Mouse (Mus musculus): ENCODE data around the gene Myh7. TPM values are rescaled to one million over a fixed set of nuclear protein-coding genes. Genes with fewer than 3 reads are reported as not detected.
"Not testable (repeated sequence)": the region's sequence is repeated elsewhere in the genome, so short reads cannot be mapped to it uniquely, and the experiment has no call there.

Gene Myh7
- 5.3 and 7.5 TPM in 2 replicates for polyA plus RNA-seq (2015; fragmentation: Nextera tagmentation; extraction: Ambion mirVana)

DNA sequence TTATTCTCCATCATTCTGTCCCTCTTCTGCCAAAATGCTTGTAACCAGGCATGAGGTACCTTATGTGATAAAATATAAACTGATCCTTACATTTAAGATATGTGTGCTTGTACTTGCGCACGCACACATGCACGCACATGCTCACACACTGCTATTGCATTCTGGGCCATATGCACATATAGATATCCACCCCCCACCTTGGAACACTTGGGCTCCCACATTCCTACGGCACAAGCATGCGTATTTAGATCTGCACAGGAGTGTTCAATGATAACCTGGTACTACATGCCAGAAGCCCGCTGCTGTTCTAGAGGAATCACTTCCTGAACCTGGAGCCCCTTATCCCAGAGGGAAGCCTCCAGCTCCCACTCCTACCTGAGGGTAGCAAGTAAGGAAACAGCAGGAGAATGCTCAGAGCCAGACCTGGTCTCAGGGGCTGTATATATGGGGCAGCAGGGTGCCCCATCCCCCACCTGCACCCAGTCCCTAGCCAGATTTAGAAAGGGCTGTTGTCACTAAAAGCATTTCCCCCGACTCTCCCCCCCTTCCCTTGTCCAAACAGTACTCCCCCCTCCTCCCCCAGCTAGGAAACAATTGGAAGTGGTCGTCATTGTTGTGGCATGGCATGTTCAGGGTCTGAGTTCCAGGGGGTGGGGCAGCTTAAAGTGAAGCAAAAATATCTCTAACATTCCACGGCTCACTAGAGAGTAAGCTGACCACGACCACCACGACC is at the start of gene Myh7:
TSS of gene Myh7 (minus strand) at position 491 of the 733 bp plus-strand sequence.
- H3K9me3 ChIP-seq: no peaks in the 10 kb centered on the region
- H3K36me3 ChIP-seq: no peaks in the 10 kb centered on the region
- H3K27ac ChIP-seq: peak within 1 kb of the TSS; percentile 31; the same call in 1 of the 2 replicates
- H3K4me3 ChIP-seq (replicated peaks): no peak within 1 kb of the TSS
- no peak for ATAC-seq (ENCODE audit: insufficient read depth, low FRiP score, low read depth)
- no peak within 1 kb of the TSS for H3K4me2 ChIP-seq
- H3K9ac ChIP-seq: no peak within 1 kb of the TSS
- 0 out of 2 replicates have a peak, but pooled peaks cover 14% of the 10 kb centered on the region for H3K4me1 ChIP-seq
- WGBS: 45% methylated on average over 11 of the region's 11 CpGs
- no peaks in the 10 kb centered on the region for H3K27me3 ChIP-seq (replicated peaks)

DNA sequence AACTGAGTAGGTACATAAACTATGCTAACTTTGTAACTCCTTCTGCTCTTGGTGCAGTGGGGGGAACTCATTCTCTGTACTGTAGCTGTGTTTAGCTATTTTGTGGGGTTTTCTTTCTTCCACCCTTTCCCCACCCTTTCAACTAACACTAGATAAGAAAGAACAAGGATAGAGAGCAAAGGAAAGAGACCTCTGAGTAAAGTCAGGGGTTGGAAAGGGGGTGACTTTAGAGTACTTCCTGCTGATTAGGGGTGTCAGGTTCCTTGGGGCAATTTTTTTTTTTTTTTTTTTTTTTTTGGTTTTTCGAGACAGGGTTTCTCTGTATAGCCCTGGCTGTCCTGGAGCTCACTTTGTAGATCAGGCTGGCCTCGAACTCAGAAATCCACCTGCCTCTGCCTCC is 49.3 kb upstream of the Myh7 start:
- 100% methylated on average over 1 of the region's 2 CpGs for WGBS
- not testable (repeated sequence) for H3K4me1 ChIP-seq; H3K27ac ChIP-seq; H3K9me3 ChIP-seq; H3K4me2 ChIP-seq; H3K27me3 ChIP-seq (replicated peaks); H3K36me3 ChIP-seq; H3K9ac ChIP-seq; H3K4me3 ChIP-seq (replicated peaks); ATAC-seq (ENCODE audit: insufficient read depth, low FRiP score, low read depth)

DNA sequence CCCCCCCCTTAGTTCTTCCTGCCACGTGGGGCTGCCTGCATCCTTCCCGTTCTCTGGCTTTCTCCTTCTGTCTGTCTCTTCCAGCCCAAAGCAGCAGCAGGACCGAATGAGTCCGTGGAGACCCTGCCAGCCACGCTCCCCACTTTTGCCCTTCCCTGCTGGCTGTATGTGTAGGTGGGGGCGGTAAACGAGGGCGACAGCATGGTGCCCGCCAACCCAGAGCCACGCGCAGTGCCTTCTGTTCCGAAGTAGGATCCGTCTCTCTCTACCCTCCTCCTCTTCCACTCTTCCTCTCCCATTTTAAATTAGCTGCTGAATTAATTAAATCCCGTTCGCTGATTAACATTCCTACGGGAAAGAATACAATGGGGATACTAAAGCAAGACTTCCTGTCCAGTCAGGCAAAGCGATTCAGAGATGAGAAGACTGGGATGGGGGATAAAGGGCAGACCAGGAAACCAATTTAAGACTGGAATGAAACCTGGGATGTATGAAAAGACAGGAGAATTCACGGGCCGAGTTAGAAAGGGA is 38.3 kb upstream of the Myh7 start:
- WGBS: 57% methylated on average over 19 of the region's 19 CpGs
- no peak for ATAC-seq (ENCODE audit: insufficient read depth, low FRiP score, low read depth)
- Histone ChIP-seq H3K36me3 (no peaks in the 10 kb centered on the region), H3K27ac (no peak overlapping the region), H3K9ac (no peak overlapping the region), H3K4me2 (no peak overlapping the region), H3K9me3 (no peaks in the 10 kb centered on the region), H3K27me3 (replicated peaks) (no peaks in the 10 kb centered on the region), H3K4me3 (replicated peaks) (no peak overlapping the region), H3K4me1 (peaks cover 5% of the 10 kb centered on the region; the same call in 1 of the 2 replicates)

DNA sequence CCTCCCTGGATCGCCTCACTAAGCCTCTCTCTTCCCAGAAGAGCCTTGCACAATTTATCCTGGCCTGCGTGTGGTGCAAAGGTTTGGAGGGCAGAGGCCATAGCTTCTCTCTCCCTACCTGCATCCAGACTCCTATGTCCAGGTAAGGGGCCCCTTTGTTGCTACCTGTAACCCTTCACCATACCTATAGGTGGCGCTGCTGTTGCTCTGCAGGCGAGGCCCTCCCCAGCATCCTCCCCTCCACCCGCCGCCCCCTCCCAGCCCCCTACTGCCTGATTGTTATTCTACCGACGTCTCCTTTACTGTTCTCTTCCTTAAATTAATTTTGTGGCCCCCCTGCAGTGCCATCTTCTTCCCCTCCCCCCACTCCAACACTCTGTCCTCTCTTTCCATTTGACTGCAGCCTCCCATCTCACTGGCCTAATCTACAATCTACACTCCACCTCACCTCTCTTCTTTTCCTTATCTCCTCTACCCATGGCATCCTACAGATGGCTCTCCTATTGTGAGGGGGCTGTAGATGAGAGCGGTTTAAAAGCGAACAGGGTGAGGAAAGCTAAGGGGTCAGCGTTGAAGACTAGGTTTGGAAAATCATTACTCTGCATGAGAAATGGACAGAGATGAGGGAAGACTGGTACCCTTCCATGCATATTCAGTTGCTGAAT is 34.7 kb upstream of the Myh7 start:
- H3K4me3 ChIP-seq (replicated peaks): no peak overlapping the region
- no peak overlapping the region for H3K4me2 ChIP-seq
- no peak for ATAC-seq (ENCODE audit: insufficient read depth, low FRiP score, low read depth)
- H3K4me1 ChIP-seq: peaks cover 5% of the 10 kb centered on the region; the same call in 1 of the 2 replicates
- H3K9ac ChIP-seq: no peak overlapping the region
- WGBS: 16% methylated on average over 11 of the region's 11 CpGs
- no peaks in the 10 kb centered on the region for H3K36me3 ChIP-seq
- no peak overlapping the region for H3K27ac ChIP-seq
- no peaks in the 10 kb centered on the region for H3K9me3 ChIP-seq
- no peaks in the 10 kb centered on the region for H3K27me3 ChIP-seq (replicated peaks)

DNA sequence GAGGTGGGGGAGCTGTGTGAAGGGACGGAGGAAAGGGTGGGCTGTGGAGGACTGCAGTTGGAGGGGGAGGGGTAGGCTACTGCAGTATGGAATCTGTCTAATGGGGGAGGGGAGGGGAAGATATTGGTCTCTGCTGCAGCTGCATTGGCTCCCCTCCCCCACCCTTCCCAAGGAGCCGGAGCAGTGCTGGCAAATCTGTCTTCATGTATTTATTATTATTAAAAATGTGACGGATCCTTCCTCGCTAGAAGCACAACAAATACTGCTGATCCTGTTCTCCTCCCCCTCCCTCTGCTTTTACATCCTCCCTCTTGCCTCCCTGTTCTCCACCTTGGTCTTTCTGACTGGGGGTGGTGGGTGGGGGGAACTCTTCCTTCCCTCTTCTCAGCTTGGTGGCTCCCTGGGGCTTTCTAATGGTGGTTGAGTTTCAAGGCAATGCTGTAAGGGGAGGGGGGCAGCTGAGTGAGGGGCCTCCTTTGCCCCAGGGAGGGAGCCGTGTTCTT is 34.0 kb upstream of the Myh7 start:
- H3K27me3 ChIP-seq (replicated peaks): no peaks in the 10 kb centered on the region
- H3K9ac ChIP-seq: no peak overlapping the region
- no peak overlapping the region for H3K4me3 ChIP-seq (replicated peaks)
- H3K36me3 ChIP-seq: peaks cover 5% of the 10 kb centered on the region
- H3K4me2 ChIP-seq: no peak overlapping the region
- H3K27ac ChIP-seq: no peak overlapping the region
- no peaks in the 10 kb centered on the region for H3K9me3 ChIP-seq
- H3K4me1 ChIP-seq: peaks cover 5% of the 10 kb centered on the region; the same call in 1 of the 2 replicates
- ATAC-seq (ENCODE audit: insufficient read depth, low FRiP score, low read depth): no peak
- WGBS: 12% methylated on average over 4 of the region's 5 CpGs

DNA sequence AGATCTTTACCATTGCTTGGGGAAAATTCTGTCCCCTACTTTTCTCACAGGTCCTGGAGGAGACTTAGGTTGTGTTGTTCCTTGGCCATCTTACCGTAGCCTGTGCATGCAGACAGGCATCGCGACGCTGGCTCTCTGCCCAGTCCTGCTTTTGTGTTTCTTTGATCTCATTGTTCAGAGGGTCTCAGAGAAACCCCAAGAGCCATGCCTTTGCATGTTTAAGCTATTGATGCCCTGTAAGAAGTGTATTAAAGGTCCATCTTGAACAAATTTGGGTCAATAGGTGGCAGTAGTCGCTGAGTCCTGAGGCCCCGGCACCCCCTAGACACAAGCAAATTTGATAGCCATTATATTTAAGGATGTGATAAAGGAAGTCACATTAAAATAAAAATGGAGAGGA is 33.2 kb upstream of the Myh7 start:
- Histone ChIP-seq H3K4me3 (replicated peaks) (no peak overlapping the region), H3K27ac (no peak overlapping the region), H3K4me1 (peaks cover 5% of the 10 kb centered on the region; the same call in 1 of the 2 replicates), H3K9ac (no peak overlapping the region), H3K36me3 (peaks cover 13% of the 10 kb centered on the region), H3K4me2 (no peak overlapping the region), H3K9me3 (no peaks in the 10 kb centered on the region), H3K27me3 (replicated peaks) (no peaks in the 10 kb centered on the region)
- ATAC-seq (ENCODE audit: insufficient read depth, low FRiP score, low read depth): no peak
- WGBS: 34% methylated on average over 6 of the region's 6 CpGs

DNA sequence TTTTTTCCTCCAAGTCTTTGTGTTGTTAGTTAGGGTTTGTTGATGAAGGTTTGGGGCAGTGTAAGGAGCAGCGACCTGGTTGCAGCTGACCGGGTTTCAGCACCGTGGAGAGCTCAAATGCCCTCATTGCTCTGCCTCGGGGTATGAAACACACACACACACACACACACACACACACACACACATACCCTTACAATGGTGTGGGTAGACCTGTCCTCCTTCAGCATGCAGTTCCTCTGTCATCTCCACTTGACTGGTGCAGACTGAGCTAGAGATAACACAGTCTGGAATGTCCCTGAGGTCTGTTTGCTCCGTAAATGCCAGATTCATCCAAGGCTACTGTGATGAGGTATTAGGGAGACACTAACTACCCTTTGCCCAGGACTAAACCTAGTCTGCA is 32.8 kb upstream of the Myh7 start:
- 22% methylated on average over 5 of the region's 5 CpGs for WGBS
- ATAC-seq (ENCODE audit: insufficient read depth, low FRiP score, low read depth): no peak
- H3K9me3 ChIP-seq: no peaks in the 10 kb centered on the region

DNA sequence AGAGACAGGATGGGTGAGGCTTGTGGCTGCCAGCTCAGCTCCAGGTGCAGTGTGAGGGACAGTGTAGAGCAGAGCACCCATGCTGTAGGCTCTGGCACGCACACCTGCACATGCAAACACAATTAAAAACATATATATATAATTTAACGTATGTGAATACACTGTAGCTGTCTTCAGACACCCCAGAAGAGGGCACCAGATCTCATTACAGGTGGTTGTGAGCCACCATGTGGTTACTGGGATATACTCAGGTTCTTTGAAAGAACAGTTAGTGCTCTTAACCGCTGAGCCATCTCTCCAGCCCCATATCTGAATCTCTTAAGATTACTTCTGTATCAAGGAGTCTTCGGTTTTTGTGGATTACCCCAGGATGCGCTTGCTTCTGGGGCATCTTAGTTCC is 31.1 kb upstream of the Myh7 start:
- Histone ChIP-seq H3K4me1 (peaks cover 5% of the 10 kb centered on the region; the same call in 1 of the 2 replicates), H3K4me3 (replicated peaks) (no peak overlapping the region), H3K27me3 (replicated peaks) (no peaks in the 10 kb centered on the region), H3K9ac (no peak overlapping the region), H3K4me2 (no peak overlapping the region), H3K36me3 (peaks cover 28% of the 10 kb centered on the region), H3K27ac (no peak overlapping the region), H3K9me3 (no peaks in the 10 kb centered on the region)
- ATAC-seq (ENCODE audit: insufficient read depth, low FRiP score, low read depth): no peak
- 75% methylated on average over 5 of the region's 5 CpGs for WGBS

More for the DNA sequence above, 32.8 kb upstream of the Myh7 start:
- Histone ChIP-seq H3K27me3 (replicated peaks) (no peaks in the 10 kb centered on the region), H3K4me2 (no peak overlapping the region), H3K4me1 (peaks cover 5% of the 10 kb centered on the region; the same call in 1 of the 2 replicates), H3K9ac (no peak overlapping the region), H3K4me3 (replicated peaks) (no peak overlapping the region), H3K36me3 (peaks cover 16% of the 10 kb centered on the region), H3K27ac (no peak overlapping the region)

DNA sequence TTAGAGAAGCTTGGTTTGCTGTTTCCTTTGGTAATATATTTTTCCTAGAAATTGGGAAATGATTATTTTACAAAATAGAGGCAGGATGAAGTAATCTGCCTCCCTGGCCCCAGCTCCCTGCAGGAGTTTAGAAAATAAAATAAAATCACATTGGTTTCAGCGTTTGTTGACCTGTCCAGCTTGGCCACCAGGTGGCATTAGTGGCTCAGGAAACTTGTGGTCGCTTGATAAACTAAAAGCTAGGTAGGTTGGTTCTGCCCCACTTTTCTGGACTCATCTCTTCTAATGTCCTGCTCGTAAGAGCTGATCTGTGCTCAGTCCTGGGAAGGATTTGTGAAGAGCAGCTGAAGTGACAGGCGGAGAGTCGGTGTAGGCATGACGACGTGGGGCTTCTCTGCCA is 29.8 kb upstream of the Myh7 start:
- Histone ChIP-seq H3K9ac (no peak overlapping the region), H3K4me3 (replicated peaks) (no peak overlapping the region), H3K36me3 (peaks cover 37% of the 10 kb centered on the region), H3K4me2 (no peak overlapping the region), H3K9me3 (no peaks in the 10 kb centered on the region), H3K27ac (no peak overlapping the region), H3K27me3 (replicated peaks) (no peaks in the 10 kb centered on the region), H3K4me1 (peaks cover 5% of the 10 kb centered on the region; the same call in 1 of the 2 replicates)
- ATAC-seq (ENCODE audit: insufficient read depth, low FRiP score, low read depth): no peak
- WGBS: 64% methylated on average over 7 of the region's 7 CpGs

DNA sequence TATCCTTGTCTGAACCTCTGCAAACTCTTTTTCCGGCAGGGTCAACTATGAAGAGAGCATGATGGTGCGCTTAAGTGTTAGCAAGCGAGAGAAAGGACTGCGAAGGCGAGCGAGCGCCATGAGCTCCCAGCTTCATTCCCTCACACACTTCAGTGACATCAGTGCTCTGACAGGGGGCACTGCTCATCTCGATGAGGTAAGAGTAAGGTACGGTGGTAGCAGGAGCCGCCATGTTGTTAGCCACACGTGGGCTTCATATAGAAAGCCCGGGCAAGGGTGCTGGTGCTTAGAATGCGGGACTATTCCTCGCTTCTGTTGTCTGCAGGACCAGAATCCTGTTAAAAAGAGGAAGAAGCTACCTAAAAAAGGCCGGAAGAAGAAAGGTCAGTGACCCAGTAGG is 28.6 kb upstream of the Myh7 start:
- Histone ChIP-seq H3K4me2 (no peak overlapping the region), H3K36me3 (peaks cover 43% of the 10 kb centered on the region), H3K9me3 (no peaks in the 10 kb centered on the region), H3K9ac (no peak overlapping the region), H3K4me1 (no peaks in the 10 kb centered on the region), H3K4me3 (replicated peaks) (no peak overlapping the region), H3K27me3 (replicated peaks) (no peaks in the 10 kb centered on the region), H3K27ac (no peak overlapping the region)
- WGBS: 87% methylated on average over 15 of the region's 15 CpGs
- no peak for ATAC-seq (ENCODE audit: insufficient read depth, low FRiP score, low read depth)

DNA sequence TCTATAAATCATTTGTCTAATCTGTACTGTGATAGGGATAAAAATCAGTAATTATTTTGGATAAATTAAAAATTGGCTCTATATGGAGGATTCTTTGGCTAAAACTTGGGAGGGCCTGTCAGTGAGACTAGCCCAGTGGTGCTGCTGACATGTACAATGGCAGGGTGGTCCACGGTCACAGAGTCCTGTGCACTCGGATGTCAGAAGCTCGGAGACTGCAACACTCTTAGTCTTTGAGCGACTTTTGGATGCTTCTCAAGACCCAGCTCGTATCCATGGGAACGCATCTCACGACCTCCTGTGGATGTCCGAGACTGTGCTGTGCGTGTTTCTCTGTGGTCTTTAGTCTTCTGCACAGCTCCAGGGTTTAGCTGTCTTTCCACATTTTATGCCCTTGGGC is 26.0 kb upstream of the Myh7 start:
- Histone ChIP-seq H3K9me3 (no peaks in the 10 kb centered on the region), H3K4me1 (no peaks in the 10 kb centered on the region), H3K27ac (no peak overlapping the region), H3K27me3 (replicated peaks) (no peaks in the 10 kb centered on the region), H3K4me3 (replicated peaks) (no peak overlapping the region), H3K36me3 (peaks cover 45% of the 10 kb centered on the region), H3K4me2 (no peak overlapping the region), H3K9ac (no peak overlapping the region)
- no peak for ATAC-seq (ENCODE audit: insufficient read depth, low FRiP score, low read depth)
- 92% methylated on average over 9 of the region's 9 CpGs for WGBS

DNA sequence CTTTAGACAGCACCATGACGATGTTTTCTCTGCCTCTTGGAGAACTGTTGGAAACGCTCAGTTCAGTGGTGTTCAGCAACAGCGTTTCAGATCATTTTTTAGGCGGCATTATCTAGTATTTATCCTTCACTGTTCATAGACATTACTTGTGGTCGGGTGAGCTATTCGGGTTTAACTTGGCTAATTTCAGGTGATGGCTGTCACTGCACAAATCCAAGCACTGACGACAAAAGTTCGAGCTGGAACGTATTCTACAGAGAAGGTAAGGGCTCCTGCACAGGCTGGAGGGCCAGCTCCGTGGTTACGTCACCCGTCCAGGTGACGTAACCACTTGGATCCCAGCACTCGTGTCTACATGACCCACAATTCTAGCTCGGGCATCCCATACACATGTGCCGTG is 22.4 kb upstream of the Myh7 start:
- Histone ChIP-seq H3K36me3 (peaks cover 29% of the 10 kb centered on the region), H3K4me2 (no peak overlapping the region), H3K27ac (no peak overlapping the region), H3K4me3 (replicated peaks) (no peak overlapping the region), H3K4me1 (no peaks in the 10 kb centered on the region), H3K9ac (no peak overlapping the region), H3K9me3 (no peaks in the 10 kb centered on the region), H3K27me3 (replicated peaks) (no peaks in the 10 kb centered on the region)
- 90% methylated on average over 16 of the region's 16 CpGs for WGBS
- no peak for ATAC-seq (ENCODE audit: insufficient read depth, low FRiP score, low read depth)
